Mouse (Mus musculus): Measurements from ENCODE around the gene Tex14. TPM values are rescaled to one million over a fixed set of nuclear protein-coding genes. Genes with fewer than 3 reads are reported as not detected.
A peak's percentile ranks its signal among the peaks of the same experiment; 100 is the strongest.

The Tex14 gene
- total and polyA plus RNA-seq, 3 experiments, result 0.42 TPM; not detected in 1

GRCm38 (mm10) chr11:87554386-87554785 is 149.5 kb downstream of the Tex14 start:
- Histone ChIP-seq H3K36me3 (ENCODE audit: control insufficient read depth in 1 of 2, insufficient read depth in 2 of 2, low read length in 2 of 2) (peaks cover 0 to 9% of the 10 kb centered on the region in 2 experiments; a peak in 2 of 4 replicates), H3K9ac (ENCODE audit: control insufficient read depth, low read depth, low read length, poor library complexity, severe bottlenecking) (no peak overlapping the region), H3K4me1 (ENCODE audit: control insufficient read depth in 1 of 2, insufficient read depth in 2 of 2, low read length in 2 of 2) (peaks cover 6 to 9% of the 10 kb centered on the region in 2 experiments), H3K27me3 (ENCODE audit: control insufficient read depth in 1 of 2, insufficient read depth in 2 of 2, low read length in 2 of 2) (peaks cover 2 to 15% of the 10 kb centered on the region in 2 experiments; a peak in 3 of 4 replicates), H3K79me2 (ENCODE audit: control insufficient read depth, insufficient read depth, low read length, poor library complexity) (no peaks in the 10 kb centered on the region), H3K9me3 (replicated peaks; ENCODE audit: insufficient read depth, low read length) (no peaks in the 10 kb centered on the region), H3K27ac (ENCODE audit: control insufficient read depth, low read depth, low read length) (no peak overlapping the region), H3K4me3 (ENCODE audit: control insufficient read depth in 1 of 2, insufficient read depth in 1 of 2, low read depth in 2 of 2, low read length in 2 of 2) (no peak overlapping the region)
- TF ChIP-seq ETS1 (IDR thresholded peaks at IDR 0.05; ENCODE audit: low read depth, low read length) (peak; percentile 46; the same call in 1 of the 2 replicates), SMC3 (IDR thresholded peaks at IDR 0.05; ENCODE audit: low read depth, low read length) (no peak), UBTF (IDR thresholded peaks at IDR 0.05; ENCODE audit: borderline replicate concordance, insufficient read depth, low read depth, low read length) (no peak), NRF1 (IDR thresholded peaks at IDR 0.05; ENCODE audit: insufficient read depth, low read depth, low read length, poor library complexity, severe bottlenecking) (no peak), TCF12 (IDR thresholded peaks at IDR 0.05; ENCODE audit: low read depth, low read length) (peak; percentile 60; the same call in 1 of the 2 replicates), ZKSCAN1 (IDR thresholded peaks at IDR 0.05; ENCODE audit: low read depth, low read length) (no peak), GATA1 (IDR thresholded peaks at IDR 0.05; ENCODE audit: low read depth, low read length) (peak; percentile 74), KAT2A (conservative IDR thresholded peaks at IDR 0.05; ENCODE audit: low read depth, low read length) (no peak), EP300 (IDR thresholded peaks at IDR 0.05; ENCODE audit: low read depth in 1 of 2, low read length in 2 of 2) (peak; percentile 67 to 69), RAD21 (IDR thresholded peaks at IDR 0.05; ENCODE audit: low read depth, low read length) (no peak), TBP (IDR thresholded peaks at IDR 0.05; ENCODE audit: low read depth, low read length) (0 out of 2 replicates have a peak, but pooled peaks have one; percentile 41), USF2 (IDR thresholded peaks at IDR 0.05; ENCODE audit: borderline replicate concordance in 1 of 2, insufficient read depth in 1 of 2, low read depth in 1 of 2, low read length in 2 of 2) (no peak)
- peak; percentile 73 for DNase-seq (ENCODE audit: low read depth, low spot score)

- H3K9ac ChIP-seq (ENCODE audit: control insufficient read depth, low read depth, low read length, poor library complexity, severe bottlenecking), result no peak overlapping the region
- H3K4me3 ChIP-seq (ENCODE audit: control insufficient read depth in 1 of 2, insufficient read depth in 1 of 2, low read depth in 2 of 2, low read length in 2 of 2), result no peak overlapping the region
- H3K36me3 ChIP-seq (ENCODE audit: control insufficient read depth in 1 of 2, insufficient read depth in 2 of 2, low read length in 2 of 2), result peaks cover 0 to 9% of the 10 kb centered on the region in 2 experiments; a peak in 2 of 4 replicates
- no peaks in the 10 kb centered on the region for H3K9me3 ChIP-seq (replicated peaks; ENCODE audit: insufficient read depth, low read length)
- H3K79me2 ChIP-seq (ENCODE audit: control insufficient read depth, insufficient read depth, low read length, poor library complexity), result no peaks in the 10 kb centered on the region
- H3K27me3 ChIP-seq (ENCODE audit: control insufficient read depth in 1 of 2, insufficient read depth in 2 of 2, low read length in 2 of 2), result peaks cover 0 to 10% of the 10 kb centered on the region in 2 experiments; a peak in 3 of 4 replicates
- no peak overlapping the region for H3K27ac ChIP-seq (ENCODE audit: control insufficient read depth, low read depth, low read length)
- H3K4me1 ChIP-seq (ENCODE audit: control insufficient read depth in 1 of 2, insufficient read depth in 2 of 2, low read length in 2 of 2), result peaks cover 6 to 9% of the 10 kb centered on the region in 2 experiments
- peak; percentile 29 for DNase-seq (ENCODE audit: low read depth, low spot score)
- TF ChIP-seq MAZ (IDR thresholded peaks at IDR 0.05; ENCODE audit: low read depth, low read length) (no peak), ZC3H11A (IDR thresholded peaks at IDR 0.05; ENCODE audit: low read depth, low read length) (no peak), KAT2A (conservative IDR thresholded peaks at IDR 0.05; ENCODE audit: low read depth, low read length) (no peak), POLR2A (IDR thresholded peaks at IDR 0.05; ENCODE audit: control insufficient read depth in 1 of 2, insufficient read depth in 1 of 2, low read depth in 1 of 2, low read length in 2 of 2, poor library complexity in 1 of 2) (no peak), RAD21 (IDR thresholded peaks at IDR 0.05; ENCODE audit: low read depth, low read length) (no peak), CTCF (IDR thresholded peaks at IDR 0.05 in 2 of 3, conservative IDR thresholded peaks at IDR 0.05 in 1 of 3; ENCODE audit: control insufficient read depth in 1 of 3, insufficient read depth in 1 of 3, low read depth in 2 of 3, low read length in 3 of 3, poor library complexity in 1 of 3, severe bottlenecking in 1 of 3) (no peak), EP300 (IDR thresholded peaks at IDR 0.05; ENCODE audit: low read depth in 1 of 2, low read length in 2 of 2) (no peak), TBP (IDR thresholded peaks at IDR 0.05; ENCODE audit: low read depth, low read length) (no peak), CHD1 (IDR thresholded peaks at IDR 0.05; ENCODE audit: low read depth, low read length) (no peak), BHLHE40 (IDR thresholded peaks at IDR 0.05; ENCODE audit: borderline replicate concordance, low read depth, low read length) (no peak), MYB (IDR thresholded peaks at IDR 0.05; ENCODE audit: low read depth, low read length) (no peak), GATA1 (IDR thresholded peaks at IDR 0.05; ENCODE audit: low read depth, low read length) (no peak), TAL1 (IDR thresholded peaks at IDR 0.05; ENCODE audit: low read length) (no peak), ZMIZ1 (IDR thresholded peaks at IDR 0.05; ENCODE audit: low read depth, low read length) (no peak), ELF1 (IDR thresholded peaks at IDR 0.05; ENCODE audit: low read depth, low read length) (no peak), ZKSCAN1 (IDR thresholded peaks at IDR 0.05; ENCODE audit: low read depth, low read length) (no peak)
Observed at GRCm38 (mm10) chr11:87555106-87555703, 150.3 kb downstream of the Tex14 start.
